Mouse (Mus musculus) cerebellum, postnatal 4 days (tissue): ENCODE measurements around the gene Tmem254b.
"Not testable (repeated sequence)": the region's sequence is repeated elsewhere in the genome, so short reads cannot be mapped to it uniquely, and the experiment has no call there.

Source experiments
- DNase-seq, 2 experiments: peaks; one replicate each; pipeline ENCODE4 v3.0.0; 2022; ENCODE audit warnings: low spot score in 2 of 2, mixed read lengths in 1 of 2

Gene Tmem254b

DNA sequence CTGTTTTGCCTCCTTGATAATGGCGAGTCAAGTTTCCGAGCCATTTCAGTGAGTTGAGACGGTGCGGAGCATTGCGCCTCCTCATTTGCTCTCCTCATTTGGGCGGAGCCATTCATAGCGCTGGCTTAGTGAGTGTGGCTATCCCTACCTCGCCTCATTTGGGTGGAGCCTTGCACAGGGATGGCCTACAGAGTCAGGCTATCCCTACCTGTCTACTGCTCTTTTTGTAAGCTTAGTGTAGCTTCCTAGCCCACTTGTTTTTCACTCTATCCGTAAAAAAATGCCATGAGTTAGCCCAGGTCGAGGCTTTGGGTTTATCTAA is at the start of gene Tmem254b:
Gene Tmem254b (minus strand): TSS at position 116 of the 322 bp plus-strand sequence.
- DNase-seq: not testable (repeated sequence)

DNA sequence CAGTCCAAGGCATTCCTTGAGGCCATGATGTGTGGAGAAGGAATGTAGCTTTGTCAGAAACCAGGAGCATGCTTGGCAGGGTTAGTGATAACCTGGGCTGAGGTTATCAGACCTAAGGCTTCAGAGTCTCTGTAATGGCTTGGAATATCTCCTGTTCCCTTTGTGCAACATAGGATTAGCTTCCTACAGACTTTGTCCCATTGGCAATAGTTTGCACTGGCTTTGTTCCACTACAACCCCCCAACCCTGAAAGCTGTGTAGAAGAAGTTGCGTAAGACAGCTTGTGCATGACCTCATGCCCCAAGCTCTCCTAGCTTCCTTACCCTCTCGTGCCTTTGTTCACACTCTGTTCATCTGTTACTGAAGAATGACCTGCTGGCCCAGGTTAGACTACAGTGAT is 30.3 kb upstream of the Tmem254b start:
- DNase-seq: not testable (repeated sequence)

DNA sequence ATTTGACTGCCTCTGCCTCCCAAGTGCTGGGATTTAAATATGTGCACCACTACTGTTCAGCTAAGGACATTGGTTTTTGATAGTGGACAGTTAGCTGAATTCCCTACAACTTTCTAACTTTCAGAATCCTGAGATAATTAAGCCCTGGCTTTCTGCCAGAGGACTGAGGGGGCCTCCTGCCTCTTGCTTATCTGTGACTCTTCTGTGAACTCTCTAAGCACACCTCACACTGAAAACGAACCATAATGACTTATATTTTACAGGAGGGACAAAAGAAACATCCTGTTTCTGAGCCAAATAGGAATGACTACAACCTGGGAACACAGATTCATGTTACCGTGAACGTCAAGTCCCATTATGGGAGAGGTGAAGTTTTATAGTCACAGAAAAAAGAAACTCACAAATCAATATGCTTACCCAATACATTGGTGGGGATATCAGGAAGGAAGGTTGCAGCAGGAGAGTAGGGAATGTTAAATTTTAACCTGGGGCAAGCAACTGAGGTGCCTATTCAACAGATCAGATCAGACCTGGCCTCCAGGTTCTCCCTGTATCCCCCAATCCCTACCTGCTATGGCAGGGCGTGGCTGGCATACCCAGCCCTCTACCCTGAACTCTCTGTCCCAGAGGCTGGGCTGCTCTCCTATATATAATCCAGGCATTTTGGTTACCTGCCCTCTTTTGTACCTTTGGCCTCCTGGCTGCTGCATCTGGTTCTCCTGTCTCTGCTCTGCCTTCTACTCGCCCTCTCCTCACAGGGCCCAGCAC is 9.6 kb upstream of the Tmem254b start:
- DNase-seq: not testable (repeated sequence)

DNA sequence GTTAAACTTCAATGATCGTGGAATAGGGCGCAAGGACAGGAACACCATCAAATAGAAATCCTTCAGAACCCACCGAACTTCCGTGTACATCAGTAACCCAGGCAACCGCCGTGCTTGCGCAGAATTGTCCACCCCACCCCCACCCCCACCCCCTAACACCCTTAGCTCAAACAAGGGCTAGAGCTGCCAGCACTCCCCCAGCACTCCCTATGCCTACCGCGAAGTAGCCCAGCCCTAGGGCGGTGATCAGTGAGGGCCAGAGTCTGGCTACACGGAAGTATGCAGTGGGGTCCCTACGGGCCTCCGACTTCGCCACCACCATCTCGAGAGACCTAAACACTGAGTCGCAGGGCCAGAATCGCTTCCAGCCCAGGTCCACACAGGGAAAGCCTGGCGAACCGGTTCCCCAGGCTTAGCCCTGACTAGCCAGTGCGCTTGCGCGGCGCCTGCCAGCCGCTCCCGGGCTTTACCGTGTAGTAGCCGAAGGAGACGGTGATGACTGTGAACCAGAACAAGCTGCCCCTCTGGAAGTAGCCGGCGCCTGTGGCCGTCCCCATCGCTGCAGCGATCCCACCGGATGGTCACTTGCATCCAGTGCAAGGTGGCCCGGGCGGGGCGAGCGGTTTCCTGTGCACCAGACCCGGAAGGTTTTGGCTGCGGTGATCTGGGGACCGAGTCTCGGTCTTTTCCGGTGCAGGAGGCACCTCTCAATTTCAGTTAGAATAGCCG is 480 bp downstream of the Tmem254b start:
- not testable (repeated sequence) for DNase-seq

DNA sequence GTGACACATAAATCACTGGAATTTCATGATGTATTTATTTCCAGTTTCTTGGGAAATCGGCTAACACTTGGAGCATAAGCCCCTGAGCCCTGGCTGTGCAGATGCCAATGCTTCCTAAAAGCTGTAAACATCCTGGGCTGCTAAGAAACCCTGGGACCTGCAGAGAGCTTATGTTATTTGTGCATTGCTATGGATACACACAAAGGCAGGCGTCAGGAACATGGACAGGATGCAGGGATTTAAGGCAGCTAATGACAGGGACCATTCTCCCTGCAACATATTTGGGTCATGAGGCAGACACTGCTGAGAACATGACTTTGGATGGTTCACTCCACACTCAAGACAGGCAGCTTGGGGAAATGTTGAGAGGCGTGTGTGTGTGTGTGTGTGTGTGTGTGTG is 9.0 kb downstream of the Tmem254b start:
- not testable (repeated sequence) for DNase-seq

DNA sequence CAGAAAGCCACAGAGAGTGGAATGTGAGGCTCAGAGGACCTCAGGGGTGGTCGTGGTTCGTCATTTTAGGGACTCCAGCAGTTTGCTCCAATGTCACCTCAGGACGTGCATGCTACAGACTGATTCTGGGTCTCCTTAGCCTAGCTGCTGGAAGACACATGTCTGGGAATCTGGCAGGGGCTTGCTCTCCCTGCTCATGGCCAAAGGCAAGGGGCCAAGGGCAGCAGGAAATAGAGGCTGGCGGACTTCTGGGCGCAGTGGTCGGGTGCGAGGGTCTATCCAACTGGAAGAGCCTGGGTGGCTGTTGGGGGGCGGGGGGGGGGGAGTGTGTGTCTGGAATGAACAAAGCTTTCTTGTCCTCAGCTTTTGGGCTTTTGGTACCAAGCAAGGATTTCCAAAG is 18.5 kb downstream of the Tmem254b start:
- DNase-seq: not testable (repeated sequence)

DNA sequence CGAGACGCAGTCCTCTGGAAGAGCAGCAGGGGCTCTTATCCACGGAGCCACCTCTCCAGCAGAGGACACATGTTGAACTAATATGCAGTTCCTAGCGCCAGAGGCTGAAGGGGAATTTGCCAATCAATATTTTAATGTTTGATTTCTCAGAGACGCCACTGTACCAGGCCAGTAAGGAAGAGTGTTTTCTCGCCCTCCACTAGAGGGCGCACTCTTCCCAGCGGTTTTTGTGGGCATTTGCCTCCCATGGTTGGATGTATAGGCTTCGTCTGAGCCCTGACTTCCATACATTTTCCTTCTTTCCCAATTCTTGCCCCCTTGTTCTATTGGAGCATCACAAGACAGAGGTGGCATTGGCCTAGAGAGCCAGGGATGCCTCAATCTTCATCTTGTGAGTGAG is 20.2 kb downstream of the Tmem254b start:
- DNase-seq: not testable (repeated sequence)

DNA sequence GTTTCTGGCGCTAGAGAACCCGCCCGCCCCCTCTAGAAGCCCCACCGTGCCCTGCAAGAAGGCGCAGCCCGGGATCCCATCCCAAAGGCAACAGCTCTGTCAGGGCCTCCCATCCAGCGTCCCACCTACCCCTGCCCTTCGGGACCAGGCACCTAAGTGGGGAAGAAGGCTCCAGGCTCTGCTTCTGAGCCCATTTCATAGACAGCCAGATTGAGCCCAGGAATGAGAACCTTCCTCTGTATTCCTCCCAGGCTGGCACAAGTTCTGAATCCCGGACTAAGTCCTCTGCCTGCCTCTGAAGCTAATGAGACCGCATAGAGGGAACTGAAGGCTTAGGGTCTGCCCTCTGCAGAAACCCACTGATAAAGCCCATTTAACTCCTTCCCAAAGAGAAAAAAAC is 24.5 kb downstream of the Tmem254b start, which contains the start of gene Plac9b:
Gene Plac9b (minus strand): TSS at position 101 of the 400 bp plus-strand sequence.
- DNase-seq: not testable (repeated sequence)

DNA sequence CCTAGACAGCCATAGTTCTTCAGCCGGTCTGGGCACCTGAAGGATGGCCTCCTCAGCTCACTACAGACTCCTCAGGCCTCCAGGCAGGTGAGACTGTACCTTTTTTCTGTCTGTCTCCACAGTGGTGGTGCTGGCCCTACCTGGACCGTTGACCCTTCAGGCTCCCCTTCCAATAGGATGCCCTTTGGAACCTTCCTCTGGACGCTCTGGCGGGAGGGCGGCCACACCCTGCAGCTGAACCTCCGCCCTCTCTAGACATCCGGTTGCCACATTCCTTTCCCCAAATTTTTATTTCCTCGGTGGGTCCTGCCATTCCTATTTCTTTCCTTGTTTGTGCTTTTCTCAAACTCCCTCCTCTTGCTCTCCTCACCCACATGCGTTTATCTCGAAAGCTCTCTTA is 25.2 kb downstream of the Tmem254b start:
- not testable (repeated sequence) for DNase-seq

DNA sequence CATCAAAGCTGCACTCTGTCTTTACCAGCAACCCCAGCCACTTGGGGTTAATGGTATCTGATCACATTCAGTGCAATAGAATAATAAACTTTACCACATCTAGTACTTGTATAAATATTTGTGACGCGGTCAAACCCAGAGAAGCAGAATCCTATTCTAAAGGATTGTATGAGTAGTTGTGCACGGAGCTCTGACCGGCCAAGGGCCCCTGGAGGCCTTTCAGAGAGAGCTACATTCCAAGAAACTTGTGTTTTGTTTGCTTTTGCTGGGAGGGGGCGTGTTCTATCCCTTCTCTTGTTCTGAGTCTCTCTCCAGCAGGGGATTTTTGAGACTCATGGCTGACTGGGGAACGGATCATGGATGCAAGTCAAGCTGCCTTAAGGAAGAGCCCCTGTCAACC is 31.8 kb downstream of the Tmem254b start:
- DNase-seq: not testable (repeated sequence)

DNA sequence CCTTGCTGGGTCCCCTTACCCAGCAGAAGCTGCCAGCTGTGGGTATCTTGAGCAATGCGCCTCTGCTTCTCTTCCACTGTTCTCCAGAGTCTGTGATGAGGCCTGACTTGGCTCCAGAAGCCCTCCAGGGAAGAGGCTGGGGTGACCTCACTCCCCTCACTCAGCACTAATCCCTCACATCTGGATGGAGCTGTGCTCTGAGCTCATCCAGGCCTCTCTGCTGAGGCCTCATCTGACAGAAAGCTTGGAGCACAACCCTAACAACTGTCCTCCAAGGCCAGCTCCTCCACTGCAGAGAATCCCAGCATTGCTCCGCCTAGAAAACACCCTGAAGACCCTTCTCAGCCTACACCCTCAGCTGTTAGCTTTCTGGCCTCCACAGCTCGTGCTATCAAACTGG is 32.9 kb downstream of the Tmem254b start:
- not testable (repeated sequence) for DNase-seq

DNA sequence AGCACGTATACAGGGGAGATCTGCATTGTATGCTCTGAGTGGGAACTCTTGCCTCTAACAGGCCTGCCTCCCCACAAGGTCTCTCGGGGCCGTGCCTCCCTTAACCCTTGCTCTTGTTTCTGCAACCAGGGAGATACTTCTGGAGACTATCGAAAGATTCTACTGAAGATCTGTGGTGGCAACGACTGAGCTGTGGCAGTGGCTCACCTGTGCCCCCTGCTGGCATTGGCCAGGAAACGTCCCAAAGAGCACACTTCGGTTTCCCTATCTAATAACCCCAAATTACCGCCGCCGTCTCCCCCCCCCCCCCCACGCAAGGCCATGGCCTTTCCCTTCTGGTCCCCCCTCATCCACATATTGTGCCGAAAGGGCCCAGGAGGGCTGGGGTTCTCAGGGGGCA is 41.6 kb downstream of the Tmem254b start:
- DNase-seq: not testable (repeated sequence)

DNA sequence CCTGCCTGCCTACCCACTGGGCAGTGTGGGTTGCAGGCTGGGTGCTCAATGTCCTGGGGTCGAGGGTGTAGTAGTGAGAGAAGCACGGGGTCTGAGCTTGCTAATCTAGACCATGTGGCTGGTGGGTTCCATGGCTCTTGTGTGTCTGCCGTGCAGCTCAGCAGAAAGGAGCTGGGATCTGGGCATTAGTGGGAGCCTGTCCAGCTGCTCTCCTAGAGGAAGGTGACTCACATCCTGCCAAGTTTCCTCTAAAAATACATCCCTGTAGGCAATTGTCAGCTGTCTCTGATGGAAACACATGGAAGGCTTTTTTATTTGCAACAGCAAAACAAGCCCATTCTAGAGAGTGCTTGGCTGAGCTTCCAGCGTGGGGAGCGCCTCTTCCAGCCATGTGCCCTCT is 44.4 kb downstream of the Tmem254b start:
- not testable (repeated sequence) for DNase-seq

DNA sequence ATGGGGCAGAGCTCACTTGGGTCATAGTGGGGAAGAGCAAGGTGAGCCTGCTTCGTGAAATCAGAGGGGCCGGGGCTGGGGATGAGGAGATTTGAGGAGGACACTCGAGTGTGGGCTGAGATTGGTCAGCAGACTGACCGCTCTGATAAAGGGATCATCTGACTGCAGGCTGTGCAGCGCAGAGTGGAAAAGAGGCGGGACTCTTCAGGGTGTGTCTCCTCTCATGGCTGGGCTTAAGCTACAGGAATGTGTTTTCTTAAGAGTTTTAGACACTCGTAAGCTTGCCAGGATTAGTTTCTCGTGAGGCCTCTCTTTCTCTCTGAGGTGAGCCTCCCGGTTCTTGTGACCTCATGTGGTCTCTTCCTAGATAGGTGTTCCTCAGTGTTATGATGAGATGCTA is 45.7 kb downstream of the Tmem254b start:
- not testable (repeated sequence) for DNase-seq

DNA sequence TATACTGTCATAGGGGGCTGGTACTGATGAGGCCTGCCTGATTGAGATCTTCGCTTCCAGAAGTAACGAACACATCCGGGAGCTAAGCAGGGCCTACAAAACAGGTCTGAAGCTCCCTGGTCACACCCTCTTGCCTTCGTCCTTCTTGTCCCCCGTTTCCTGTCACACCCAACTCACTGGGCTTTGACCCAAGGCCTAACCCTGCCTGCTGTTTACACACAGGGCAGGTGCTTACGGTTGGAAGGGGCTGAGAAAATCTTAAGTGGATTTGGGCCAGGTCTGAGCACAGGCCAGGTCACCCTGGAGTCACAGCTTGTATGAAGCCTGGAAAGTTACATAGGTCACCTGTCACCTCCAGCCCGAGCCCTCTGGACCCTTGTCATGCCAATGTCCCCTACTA is 50.8 kb downstream of the Tmem254b start:
- not testable (repeated sequence) for DNase-seq
